Mouse (Mus musculus) embryonic facial prominence, embryonic 10.5 days (tissue): ENCODE data around the gene Cbfa2t2. TPM values are rescaled to one million over a fixed set of nuclear protein-coding genes. Genes with fewer than 3 reads are reported as not detected.

Source experiments
- DNase-seq: peaks from one replicate; pipeline ENCODE4 v3.0.0-alpha.2; 2017; ENCODE audit warnings: low spot score
- H3K27ac ChIP-seq: fragments of 300-500 bp; sonication (generic); replicated peaks from 2 replicates; pipeline ENCODE4 v1.5.1; 2016; ENCODE audit warnings: mild to moderate bottlenecking
- H3K27me3 ChIP-seq: fragments of 300-500 bp; sonication (generic); replicated peaks from 2 replicates; pipeline ENCODE4 v1.6.1; 2016; ENCODE audit warnings: low read depth, mild to moderate bottlenecking; ENCODE audit not compliant: poor library complexity, severe bottlenecking
- H3K36me3 ChIP-seq: fragments of 300-500 bp; sonication (generic); replicated peaks from 2 replicates; pipeline ENCODE4 v1.6.1; 2016; ENCODE audit warnings: mild to moderate bottlenecking, moderate library complexity
- H3K4me1 ChIP-seq: fragments of 300-500 bp; sonication (generic); 2 replicates; pipeline ENCODE4 v1.6.1; 2016
- H3K4me3 ChIP-seq: fragments of 300-500 bp; sonication (generic); 2 replicates; pipeline ENCODE4 v1.5.1; 2016; ENCODE audit warnings: mild to moderate bottlenecking, moderate library complexity
- H3K9me3 ChIP-seq: fragments of 300-500 bp; sonication (generic); 2 replicates; pipeline ENCODE4 v1.6.1; 2016; ENCODE audit warnings: mild to moderate bottlenecking
- WGBS: fragments of 180-500 bp; shearing (Covaris S2); methylation state at CpG from one replicate; pipeline ENCODE4 v1.1.7; 2016; 5-methylcytosine and 5-hydroxymethylcytosine counted together
- polyA plus RNA-seq: library from polyadenylated mRNA; unstranded; fragments of >200 nt; fragmentation: Nextera tagmentation; extraction: Ambion mirVana; gene quantifications from 2 replicates; pipeline ENCODE4 v1.2.1, GENCODE M21; 2016

Cbfa2t2 gene
- polyA plus RNA-seq, 1 experiment from 2014 or later: 68.8 TPM

DNA sequence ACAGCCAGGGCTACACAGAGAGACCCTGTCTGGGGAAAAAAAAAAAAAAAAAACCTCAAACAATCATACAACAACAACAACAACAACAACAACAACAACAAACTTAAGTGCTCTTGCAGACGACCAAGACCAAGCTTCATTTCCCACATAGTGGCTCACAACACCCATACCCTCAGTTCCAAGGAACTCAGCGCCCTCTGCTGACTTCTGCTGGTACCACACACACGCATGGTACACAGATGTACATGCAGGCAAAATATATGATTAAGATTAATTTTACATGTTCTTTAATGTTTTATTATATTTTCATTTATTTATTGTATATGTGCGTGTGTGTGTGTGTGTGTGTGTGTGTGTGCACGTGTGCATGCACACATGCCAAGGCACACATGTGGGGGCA, 150.1 kb downstream of the Cbfa2t2 start:
- Histone ChIP-seq H3K27me3 (0 out of 2 replicates have a peak, but pooled peaks cover 5% of the 10 kb centered on the region), H3K27ac (no peak overlapping the region), H3K4me1 (peaks cover 18% of the 10 kb centered on the region), H3K4me3 (no peak overlapping the region), H3K9me3 (no peaks in the 10 kb centered on the region), H3K36me3 (peaks cover 3% of the 10 kb centered on the region)
- 75% methylated on average over 5 of the region's 5 CpGs for WGBS
- DNase-seq: peak; percentile 50

Other genes starting within 250 kb of the Cbfa2t2 start
- gene Bpifb1, start 245.7 kb upstream of the Cbfa2t2 start, polyA plus RNA-seq: not detected in 2 replicates
- 0.20 and 0.32 TPM in 2 replicates for gene Bpifb5, start 212.7 kb upstream of the Cbfa2t2 start, polyA plus RNA-seq
- gene Bpifb9a, start 178.6 kb upstream of the Cbfa2t2 start, polyA plus RNA-seq: not detected in 2 replicates
- gene Bpifb9b, start 129.3 kb upstream of the Cbfa2t2 start, polyA plus RNA-seq: not detected in 2 replicates
- gene Cdk5rap1, start 63.5 kb upstream of the Cbfa2t2 start, polyA plus RNA-seq: 15.1 and 15.8 TPM in 2 replicates
- gene Snta1, start 28.4 kb upstream of the Cbfa2t2 start, polyA plus RNA-seq: 3.0 and 3.9 TPM in 2 replicates
- 1.3 and 2.9 TPM in 2 replicates for gene 1700003F12Rik, start 110.6 kb downstream of the Cbfa2t2 start, polyA plus RNA-seq
- 0.19 and 0.33 TPM in 2 replicates for gene Actl10, start 115.3 kb downstream of the Cbfa2t2 start, polyA plus RNA-seq
- 3.2 and 3.6 TPM in 2 replicates for gene Necab3, start 122.4 kb downstream of the Cbfa2t2 start, polyA plus RNA-seq
- 25.2 and 26.0 TPM in 2 replicates for gene E2f1, start 133.4 kb downstream of the Cbfa2t2 start, polyA plus RNA-seq
- 11.6 and 13.8 TPM in 2 replicates for gene Pxmp4, start 167.2 kb downstream of the Cbfa2t2 start, polyA plus RNA-seq
- 1.1 TPM in 2 replicates for gene Zfp341, start 176.8 kb downstream of the Cbfa2t2 start, polyA plus RNA-seq
- not detected in 2 replicates for gene 4930519P11Rik, start 177.0 kb downstream of the Cbfa2t2 start, polyA plus RNA-seq
- gene Chmp4b, start 215.2 kb downstream of the Cbfa2t2 start, polyA plus RNA-seq: 12.8 and 14.7 TPM in 2 replicates